In genomic region chr6:125604463-125605191, GRCm38 (mm10) we compare ENCODE assay signal across 8 mouse cellular contexts. TPM values are rescaled to one million over a fixed set of nuclear protein-coding genes. Genes with fewer than 3 reads are reported as not detected.
DNase-seq lines count a peak whose midpoint lies in the region; ATAC-seq and TF ChIP-seq lines count a peak whose summit lies in the region.

No protein-coding gene starts in this region.

- peaks cover 33% of the 10 kb centered on the region for H3K4me1 ChIP-seq in E14TG2a.4 (replicated peaks; ENCODE audit: low read depth, low read length)
- H3K4me1 ChIP-seq in kidney, embryonic 15.5 days, result peaks cover 19% of the 10 kb centered on the region
- peaks cover 35% of the 10 kb centered on the region for H3K4me1 ChIP-seq in limb, embryonic 15.5 days

- H3K9ac ChIP-seq in kidney, embryonic 15.5 days, result no peak overlapping the region
- no peak overlapping the region for H3K9ac ChIP-seq in limb, embryonic 15.5 days

- 18% methylated on average over 9 of the region's 9 CpGs for WGBS in kidney, embryonic 15.5 days
- 22% methylated on average over 9 of the region's 9 CpGs for WGBS in limb, embryonic 15.5 days

- no peaks in the 10 kb centered on the region for H3K9me3 ChIP-seq in E14TG2a.4 (ENCODE audit: low read length)
- H3K9me3 ChIP-seq in kidney, embryonic 15.5 days (replicated peaks), result no peaks in the 10 kb centered on the region
- no peaks in the 10 kb centered on the region for H3K9me3 ChIP-seq in limb, embryonic 15.5 days

- H3K27me3 ChIP-seq in E14TG2a.4 (ENCODE audit: insufficient read depth, low read length), result peaks cover 16% of the 10 kb centered on the region
- H3K27me3 ChIP-seq in kidney, embryonic 15.5 days, result peaks cover 21% of the 10 kb centered on the region
- peaks cover 5% of the 10 kb centered on the region; the same call in 1 of the 2 replicates for H3K27me3 ChIP-seq in limb, embryonic 15.5 days

- TF ChIP-seq CTCF in E14TG2a.4 (conservative IDR thresholded peaks at IDR 0.05; ENCODE audit: low read length), result peak; percentile 82

- ATAC-seq in kidney, embryonic 15.5 days (replicated peaks; ENCODE audit: low FRiP score), result peak; percentile 44; the same call in 1 of the 2 replicates
- peak; percentile 31; the same call in 1 of the 2 replicates for ATAC-seq in limb, embryonic 15.5 days (ENCODE audit: insufficient number of reproducible peaks, low FRiP score, low TSS enrichment, low read depth)

- H3K4me3 ChIP-seq in E14TG2a.4 (replicated peaks; ENCODE audit: low read length), result no peak overlapping the region
- no peak overlapping the region for H3K4me3 ChIP-seq in kidney, embryonic 15.5 days (replicated peaks)
- no peak overlapping the region for H3K4me3 ChIP-seq in limb, embryonic 15.5 days

- 0 out of 2 replicates have a peak overlapping the region, but pooled peaks have one; percentile 39 for H3K4me2 ChIP-seq in kidney, embryonic 15.5 days
- no peak overlapping the region for H3K4me2 ChIP-seq in limb, embryonic 15.5 days

- no peaks in the 10 kb centered on the region for H3K36me3 ChIP-seq in E14TG2a.4 (ENCODE audit: insufficient read depth, low read length)
- no peaks in the 10 kb centered on the region for H3K36me3 ChIP-seq in kidney, embryonic 15.5 days
- H3K36me3 ChIP-seq in limb, embryonic 15.5 days, result no peaks in the 10 kb centered on the region

- no peak overlapping the region for H3K27ac ChIP-seq in kidney, embryonic 15.5 days
- H3K27ac ChIP-seq in limb, embryonic 15.5 days, result 0 out of 2 replicates have a peak overlapping the region, but pooled peaks have one; percentile 19

- peak; percentile 78 for DNase-seq in adrenal gland, postnatal 14 days
- peak; percentile 82 for DNase-seq in embryo, embryonic 9.5 days (ENCODE audit: extremely low spot score)
- DNase-seq in gastrocnemius, postnatal 4 days (ENCODE audit: low spot score in 2 of 2), result peak; percentile 42 to 70
- peak; percentile 79 for DNase-seq in neural tube, embryonic 10.5 days (ENCODE audit: extremely low spot score, low spot score)
- peak; percentile 59 for DNase-seq in testis, postnatal 14 days (ENCODE audit: low spot score)

RNA-seq across cellular contexts. Expression of gene Vwf, which starts 58.1 kb away (rescaled TPM):
- total RNA-seq in adrenal gland, postnatal 14 days (2021), result 18.5 and 30.6 TPM in 2 replicates
- total RNA-seq in gastrocnemius, postnatal 4 days (2021), result 10 to 100 TPM; 26.3 to 26.7 TPM
- polyA plus RNA-seq in kidney, embryonic 15.5 days (2015; fragmentation: Nextera tagmentation; extraction: Ambion mirVana), result 4.2 and 6.6 TPM in 2 replicates
- 7.9 and 11.3 TPM in 2 replicates for polyA plus RNA-seq in limb, embryonic 15.5 days (2015; fragmentation: Nextera tagmentation; extraction: Ambion mirVana)
